Mouse (Mus musculus): ENCODE results near the gene Serpinh1.

DNA sequence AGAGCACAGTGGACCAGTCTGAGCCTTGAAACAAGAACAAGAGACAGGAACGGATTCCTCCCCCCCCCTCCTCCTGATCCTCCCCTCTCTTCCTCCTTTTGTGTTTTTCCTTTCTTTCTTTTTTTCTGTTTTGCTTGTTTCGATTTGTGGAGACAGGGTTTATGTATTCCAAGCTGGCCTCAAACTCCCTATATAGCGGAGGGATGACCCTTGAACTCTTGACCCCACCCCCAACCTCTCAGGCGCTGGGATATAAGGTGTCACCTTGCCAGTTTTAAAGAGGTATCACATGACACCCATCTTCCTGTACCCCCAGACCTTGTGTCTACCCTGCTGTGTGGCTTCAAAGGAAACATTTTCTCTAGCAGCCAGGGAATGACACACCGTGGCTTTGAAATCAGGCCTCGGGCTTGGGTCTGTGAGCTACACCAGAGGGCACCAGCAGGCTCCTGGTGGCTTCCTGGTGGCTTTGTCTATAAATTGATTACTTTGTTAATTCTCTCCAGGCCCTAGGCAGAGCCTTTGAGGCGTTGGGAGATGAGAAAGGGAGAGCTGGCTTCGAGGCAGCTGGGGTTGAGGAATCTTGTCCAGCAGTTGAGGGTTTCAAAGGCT is 7.9 kb upstream of the Serpinh1 start:
- TF ChIP-seq CTCF (IDR thresholded peaks at IDR 0.05; ENCODE audit: insufficient read depth, low read depth, low read length) (no peak), POLR2A (IDR thresholded peaks at IDR 0.05; ENCODE audit: insufficient read depth, low read depth, low read length) (no peak)
